Mouse (Mus musculus) thymus, adult 2 months (tissue): ENCODE data around the gene Anapc2.

Experiments used
- CTCF ChIP-seq: fragments of 200-500 bp; IDR thresholded peaks from 2 replicates; pipeline ENCODE4 v1.5.1; 2012; ENCODE audit warnings: mild to moderate bottlenecking, control low read depth, low read length, moderate library complexity, borderline replicate concordance; ENCODE audit not compliant: control insufficient read depth, poor library complexity, insufficient read depth; ENCODE audit errors: extremely low read depth
- POLR2A ChIP-seq: fragments of 200-500 bp; IDR thresholded peaks from 2 replicates; pipeline ENCODE4 v1.6.1; 2012; ENCODE audit warnings: mild to moderate bottlenecking, low read length, control low read depth, moderate library complexity; ENCODE audit not compliant: control insufficient read depth, poor library complexity, insufficient read depth; ENCODE audit errors: extremely low read depth

DNA sequence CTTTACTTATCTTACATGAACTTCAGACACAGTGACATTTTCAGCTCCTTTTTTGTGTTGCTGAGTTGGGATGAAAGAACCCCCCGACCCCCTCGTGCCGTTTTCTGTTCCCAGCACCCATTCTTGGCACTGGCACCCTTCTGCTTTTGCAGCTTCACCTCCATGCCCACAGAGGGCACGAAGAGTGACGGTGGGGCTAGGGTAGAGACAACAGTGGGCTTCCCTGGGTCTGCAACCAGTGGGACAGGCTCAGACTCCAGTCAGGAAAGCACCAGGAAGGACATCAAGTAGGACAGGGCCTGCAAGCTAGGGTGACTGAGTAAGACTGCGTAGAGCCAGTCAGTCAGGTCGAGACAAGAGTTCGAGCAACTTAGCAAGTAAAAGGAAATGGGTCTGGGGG lies 32.0 kb upstream of the Anapc2 start:
- TF ChIP-seq POLR2A (no peak), CTCF (no peak)
